Mouse (Mus musculus) bone marrow macrophage, adult 2 months (primary cell): ENCODE measurements around the gene Fgfr1op. TPM values are rescaled to one million over a fixed set of nuclear protein-coding genes. Genes with fewer than 3 reads are reported as not detected.
"Not testable (repeated sequence)": the region's sequence is repeated elsewhere in the genome, so short reads cannot be mapped to it uniquely, and the experiment has no call there.

ENCODE experiments used
- H3K27ac ChIP-seq: 2 replicates; pipeline ENCODE4 v1.5.1; 2012; ENCODE audit warnings: low read depth, low read length; ENCODE audit not compliant: insufficient read depth
- H3K4me1 ChIP-seq: 2 replicates; pipeline ENCODE4 v1.6.1; 2012; ENCODE audit warnings: low read length; ENCODE audit not compliant: control insufficient read depth, insufficient read depth
- H3K4me3 ChIP-seq: 2 replicates; pipeline ENCODE4 v1.5.1; 2012; ENCODE audit warnings: mild to moderate bottlenecking, low read length, moderate library complexity; ENCODE audit not compliant: insufficient read depth
- CTCF ChIP-seq: IDR thresholded peaks from 2 replicates; pipeline ENCODE4 v1.5.1; 2012; ENCODE audit warnings: low read depth, mild to moderate bottlenecking, low read length, moderate library complexity
- POLR2A ChIP-seq: IDR thresholded peaks from 2 replicates; pipeline ENCODE4 v1.6.1; 2012; ENCODE audit warnings: mild to moderate bottlenecking, low read depth, low read length, borderline replicate concordance
- polyA plus RNA-seq: library from polyadenylated mRNA; stranded (reverse); fragments of >200 nt; gene quantifications from 2 replicates; pipeline ENCODE4 v1.2.4, GENCODE M21; 2012; ENCODE audit not compliant: missing spikeins, insufficient read depth, insufficient read length

The Fgfr1op gene
- polyA plus RNA-seq, 1 experiment, result 17.4 TPM

DNA sequence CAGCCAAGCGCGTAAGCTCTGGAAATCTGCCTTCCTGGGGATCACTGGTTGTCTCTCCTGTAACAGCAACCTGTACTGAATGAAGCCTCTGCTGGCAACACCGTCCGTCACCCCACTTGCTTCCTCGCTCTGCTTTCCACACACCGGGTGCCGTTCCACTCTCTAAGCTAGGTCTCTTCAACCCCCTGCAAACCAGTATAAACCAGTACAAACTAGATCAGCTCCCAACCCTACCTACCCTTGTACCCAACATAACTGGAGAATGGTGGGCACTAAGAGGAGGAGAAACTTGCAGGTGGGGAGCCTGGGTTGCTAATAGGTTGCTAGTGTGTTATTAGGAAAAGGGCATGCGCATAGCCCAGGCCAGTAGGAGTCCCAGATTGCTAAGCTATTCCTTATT, 9.3 kb upstream of the Fgfr1op start:
- H3K4me3 ChIP-seq, H3K27ac ChIP-seq, H3K4me1 ChIP-seq: not testable (repeated sequence)

GRCm38 (mm10) chr17:8158627-8159026, 6.7 kb upstream of the Fgfr1op start:
- not testable (repeated sequence) for H3K4me1 ChIP-seq, H3K4me3 ChIP-seq
- H3K27ac ChIP-seq, result peak overlapping the region; percentile 31; the same call in 1 of the 2 replicates

DNA sequence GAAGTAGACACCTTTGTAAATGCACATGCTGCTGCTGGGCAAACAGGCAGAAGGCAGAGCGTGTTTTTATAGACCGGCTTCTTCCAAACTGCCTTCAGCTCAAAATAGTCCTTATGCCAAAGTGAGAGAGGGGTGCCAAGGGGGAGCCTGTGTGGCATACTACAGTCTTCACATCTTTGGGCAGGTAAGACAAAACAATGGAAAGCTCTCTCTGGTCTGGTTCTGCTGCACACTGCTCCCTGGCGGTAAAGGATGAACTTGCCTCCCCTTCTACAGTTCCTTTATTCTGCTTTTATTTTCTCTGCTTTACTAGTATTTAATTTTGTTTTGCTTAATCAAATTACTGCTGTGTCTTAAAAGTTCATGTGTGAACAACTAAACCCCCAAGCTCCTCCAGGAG, 4.3 kb upstream of the Fgfr1op start:
- not testable (repeated sequence) for H3K4me1 ChIP-seq, H3K27ac ChIP-seq, H3K4me3 ChIP-seq

- peak overlapping the region; percentile 65 for H3K4me3 ChIP-seq
- H3K4me1 ChIP-seq, result not testable (repeated sequence)
- peak overlapping the region; percentile 64 for H3K27ac ChIP-seq
These were observed 276 bp downstream of the Fgfr1op start for GRCm38 (mm10) chr17:8165608-8165945.

- H3K27ac ChIP-seq, result peak overlapping the region; percentile 64; the same call in 1 of the 2 replicates
- peak overlapping the region; percentile 65 for H3K4me3 ChIP-seq
These were observed 676 bp downstream of the Fgfr1op start for GRCm38 (mm10) chr17:8165977-8166376.

DNA sequence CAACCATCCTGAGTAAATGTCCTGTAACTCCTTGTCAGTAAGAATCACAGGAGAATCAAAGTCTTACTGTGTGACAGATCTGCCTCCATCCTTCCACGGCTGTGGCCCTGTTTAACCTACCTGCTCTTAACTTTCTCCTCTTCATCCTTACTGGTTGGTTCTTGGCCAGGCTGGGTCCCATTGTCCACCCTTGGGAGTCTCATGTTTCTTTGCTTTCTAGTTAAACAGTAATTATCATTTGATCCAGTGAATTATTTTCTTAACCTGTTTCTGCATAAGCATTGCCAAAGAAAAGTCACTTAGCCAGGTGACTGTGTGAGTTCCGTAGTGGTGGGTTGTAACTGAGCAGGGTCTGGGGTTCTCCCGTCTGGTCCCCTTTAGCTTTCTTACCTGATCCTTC, 1.2 kb downstream of the Fgfr1op start:
- peak overlapping the region; percentile 65; the same call in 1 of the 2 replicates for H3K4me3 ChIP-seq

More at GRCm38 (mm10) chr17:8165977-8166376, 676 bp downstream of the Fgfr1op start:
- H3K4me1 ChIP-seq, result peaks cover 11% of the 10 kb centered on the region

DNA sequence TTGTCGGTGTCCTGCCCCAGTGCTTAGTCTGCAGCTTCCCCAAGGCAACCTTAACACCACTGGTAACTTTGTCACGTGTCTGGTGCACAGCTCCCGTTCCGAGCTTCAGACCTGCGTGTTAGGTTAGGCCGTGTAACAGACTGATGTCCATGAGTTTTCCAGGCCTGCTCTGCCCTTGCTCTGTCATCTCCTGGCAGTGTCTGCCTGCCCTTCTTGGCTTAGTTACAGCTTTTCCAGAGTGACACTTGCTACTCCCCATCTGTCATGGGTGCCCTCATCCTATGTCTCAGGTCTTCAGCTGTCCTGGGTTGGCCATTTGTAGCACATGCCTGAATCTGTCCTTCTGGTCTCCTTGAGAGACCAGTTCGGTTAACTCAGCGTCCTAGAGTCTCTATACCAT, 2.1 kb downstream of the Fgfr1op start:
- not testable (repeated sequence) for H3K27ac ChIP-seq, H3K4me3 ChIP-seq
- H3K4me1 ChIP-seq, result peaks cover 13% of the 10 kb centered on the region

More for the DNA sequence above, 1.2 kb downstream of the Fgfr1op start:
- not testable (repeated sequence) for H3K27ac ChIP-seq
- H3K4me1 ChIP-seq, result peaks cover 13% of the 10 kb centered on the region

GRCm38 (mm10) chr17:8170331-8170730, 5.0 kb downstream of the Fgfr1op start:
- H3K27ac ChIP-seq, result no peak overlapping the region
- no peak overlapping the region for H3K4me3 ChIP-seq
- peaks cover 10% of the 10 kb centered on the region for H3K4me1 ChIP-seq

GRCm38 (mm10) chr17:8171081-8171480, 5.8 kb downstream of the Fgfr1op start:
- H3K4me1 ChIP-seq, result peaks cover 10% of the 10 kb centered on the region
- TF ChIP-seq CTCF (no peak), POLR2A (no peak)
- H3K27ac ChIP-seq, result no peak overlapping the region
- no peak overlapping the region for H3K4me3 ChIP-seq

More at GRCm38 (mm10) chr17:8170331-8170730, 5.0 kb downstream of the Fgfr1op start:
- TF ChIP-seq POLR2A (no peak), CTCF (no peak)

- Histone ChIP-seq H3K27ac (no peak overlapping the region), H3K4me1 (no peaks in the 10 kb centered on the region), H3K4me3 (no peak overlapping the region)
- TF ChIP-seq POLR2A (no peak), CTCF (no peak)
These were observed 11.8 kb downstream of the Fgfr1op start for GRCm38 (mm10) chr17:8177090-8177489.

- no peak for TF ChIP-seq POLR2A
- TF ChIP-seq CTCF, result no peak
- Histone ChIP-seq H3K4me3 (no peak overlapping the region), H3K27ac (no peak overlapping the region), H3K4me1 (no peaks in the 10 kb centered on the region)
These were observed 18.5 kb downstream of the Fgfr1op start for GRCm38 (mm10) chr17:8183815-8184214.

DNA sequence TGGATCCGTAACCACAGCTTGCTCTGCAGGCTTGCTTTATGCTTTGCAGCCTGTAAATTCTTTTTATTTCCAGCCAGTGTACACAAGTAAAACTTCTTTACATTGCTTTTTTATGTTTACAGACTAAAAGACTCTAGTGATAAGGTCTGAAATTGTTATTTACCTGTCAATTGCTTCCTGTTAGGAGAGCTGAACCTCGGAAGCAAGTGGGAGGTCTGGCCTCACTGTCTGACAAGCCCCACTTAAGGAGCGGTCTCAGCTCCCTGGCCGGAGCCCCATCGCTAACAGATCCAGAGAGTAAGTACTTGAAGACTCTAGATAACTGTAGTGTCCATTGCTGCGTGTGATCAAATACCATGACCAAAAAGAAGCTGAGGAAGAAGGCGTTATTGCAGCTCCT, 18.9 kb downstream of the Fgfr1op start:
- Histone ChIP-seq H3K4me3 (no peak overlapping the region), H3K4me1 (no peaks in the 10 kb centered on the region), H3K27ac (no peak overlapping the region)
- TF ChIP-seq CTCF, result no peak
